Mouse (Mus musculus): Measurements from ENCODE around the gene Msmb. TPM values are rescaled to one million over a fixed set of nuclear protein-coding genes. Genes with fewer than 3 reads are reported as not detected.
"Not testable (repeated sequence)": the region's sequence is repeated elsewhere in the genome, so short reads cannot be mapped to it uniquely, and the experiment has no call there.

The Msmb gene
- polyA plus RNA-seq, 1 experiment from 2014 or later: not detected

GRCm38 (mm10) chr14:32176590-32176989 is 34.8 kb downstream of the Msmb start:
- 82% methylated on average over 4 of the region's 5 CpGs for WGBS
- H3K27me3 ChIP-seq (ENCODE audit: control insufficient read depth, insufficient read depth, low read length); H3K9ac ChIP-seq (ENCODE audit: low read length); H3K9me3 ChIP-seq (ENCODE audit: control insufficient read depth, low read length); ATAC-seq (ENCODE audit: insufficient number of reproducible peaks, insufficient read depth, low FRiP score, low read depth); H3K4me2 ChIP-seq (ENCODE audit: low read length); H3K4me3 ChIP-seq (ENCODE audit: control insufficient read depth in 1 of 2, insufficient read depth in 1 of 2, low read depth in 1 of 2, low read length in 2 of 2); H3K27ac ChIP-seq (replicated peaks in 1 of 2; ENCODE audit: control insufficient read depth in 1 of 2, insufficient read depth in 1 of 2, low read depth in 2 of 2, low read length in 2 of 2); H3K4me1 ChIP-seq (ENCODE audit: control insufficient read depth in 2 of 2, insufficient read depth in 2 of 2, low read length in 2 of 2): not testable (repeated sequence)
- H3K36me3 ChIP-seq (ENCODE audit: control insufficient read depth, insufficient read depth, low read length): peaks cover 72% of the 10 kb centered on the region

GRCm38 (mm10) chr14:32179393-32180195 is 37.8 kb downstream of the Msmb start:
- Histone ChIP-seq H3K9ac (ENCODE audit: low read length) (no peak overlapping the region), H3K4me3 (ENCODE audit: control insufficient read depth in 1 of 2, insufficient read depth in 1 of 2, low read depth in 1 of 2, low read length in 2 of 2) (no peak overlapping the region), H3K4me1 (ENCODE audit: control insufficient read depth in 2 of 2, insufficient read depth in 2 of 2, low read length in 2 of 2) (no peaks in the 10 kb centered on the region), H3K36me3 (ENCODE audit: control insufficient read depth, insufficient read depth, low read length) (peaks cover 72% of the 10 kb centered on the region), H3K27ac (replicated peaks in 1 of 2; ENCODE audit: control insufficient read depth in 1 of 2, insufficient read depth in 1 of 2, low read depth in 2 of 2, low read length in 2 of 2) (no peak overlapping the region), H3K9me3 (ENCODE audit: control insufficient read depth, low read length) (no peaks in the 10 kb centered on the region), H3K27me3 (ENCODE audit: control insufficient read depth, insufficient read depth, low read length) (no peaks in the 10 kb centered on the region), H3K4me2 (ENCODE audit: low read length) (no peak overlapping the region)
- 74% methylated on average over 10 of the region's 10 CpGs for WGBS
- ATAC-seq (ENCODE audit: insufficient number of reproducible peaks, insufficient read depth, low FRiP score, low read depth): no peak

- WGBS: 89% methylated on average over 6 of the region's 6 CpGs
- H3K36me3 ChIP-seq (ENCODE audit: control insufficient read depth, insufficient read depth, low read length): peaks cover 75% of the 10 kb centered on the region
- no peaks in the 10 kb centered on the region for H3K27me3 ChIP-seq (ENCODE audit: control insufficient read depth, insufficient read depth, low read length)
- no peaks in the 10 kb centered on the region for H3K9me3 ChIP-seq (ENCODE audit: control insufficient read depth, low read length)
- no peak overlapping the region for H3K9ac ChIP-seq (ENCODE audit: low read length)
- no peak overlapping the region for H3K4me2 ChIP-seq (ENCODE audit: low read length)
- no peak overlapping the region for H3K27ac ChIP-seq (replicated peaks in 1 of 2; ENCODE audit: control insufficient read depth in 1 of 2, insufficient read depth in 1 of 2, low read depth in 2 of 2, low read length in 2 of 2)
- H3K4me3 ChIP-seq (ENCODE audit: control insufficient read depth in 1 of 2, insufficient read depth in 1 of 2, low read depth in 1 of 2, low read length in 2 of 2): no peak overlapping the region
- H3K4me1 ChIP-seq (ENCODE audit: control insufficient read depth in 2 of 2, insufficient read depth in 2 of 2, low read length in 2 of 2): no peaks in the 10 kb centered on the region
- no peak for ATAC-seq (ENCODE audit: insufficient number of reproducible peaks, insufficient read depth, low FRiP score, low read depth)
Measured at GRCm38 (mm10) chr14:32180861-32181260, 39.0 kb downstream of the Msmb start.

GRCm38 (mm10) chr14:32183846-32184245 is 42.0 kb downstream of the Msmb start:
- H3K36me3 ChIP-seq (ENCODE audit: control insufficient read depth, insufficient read depth, low read length): peaks cover 94% of the 10 kb centered on the region
- ATAC-seq (ENCODE audit: insufficient number of reproducible peaks, insufficient read depth, low FRiP score, low read depth): no peak
- no peak overlapping the region for H3K4me2 ChIP-seq (ENCODE audit: low read length)
- no peaks in the 10 kb centered on the region for H3K27me3 ChIP-seq (ENCODE audit: control insufficient read depth, insufficient read depth, low read length)
- H3K27ac ChIP-seq (replicated peaks in 1 of 2; ENCODE audit: control insufficient read depth in 1 of 2, insufficient read depth in 1 of 2, low read depth in 2 of 2, low read length in 2 of 2): no peak overlapping the region
- H3K9ac ChIP-seq (ENCODE audit: low read length): no peak overlapping the region
- H3K4me1 ChIP-seq (ENCODE audit: control insufficient read depth in 2 of 2, insufficient read depth in 2 of 2, low read length in 2 of 2): no peaks in the 10 kb centered on the region
- no peaks in the 10 kb centered on the region for H3K9me3 ChIP-seq (ENCODE audit: control insufficient read depth, low read length)
- no peak overlapping the region for H3K4me3 ChIP-seq (ENCODE audit: control insufficient read depth in 1 of 2, insufficient read depth in 1 of 2, low read depth in 1 of 2, low read length in 2 of 2)
- WGBS: 90% methylated on average over 4 of the region's 4 CpGs

- Histone ChIP-seq H3K9me3 (ENCODE audit: control insufficient read depth, low read length) (no peaks in the 10 kb centered on the region), H3K36me3 (ENCODE audit: control insufficient read depth, insufficient read depth, low read length) (peaks cover 88% of the 10 kb centered on the region), H3K4me2 (ENCODE audit: low read length) (no peak overlapping the region), H3K9ac (ENCODE audit: low read length) (no peak overlapping the region), H3K4me3 (ENCODE audit: control insufficient read depth in 1 of 2, insufficient read depth in 1 of 2, low read depth in 1 of 2, low read length in 2 of 2) (no peak overlapping the region), H3K27me3 (ENCODE audit: control insufficient read depth, insufficient read depth, low read length) (no peaks in the 10 kb centered on the region), H3K4me1 (ENCODE audit: control insufficient read depth in 2 of 2, insufficient read depth in 2 of 2, low read length in 2 of 2) (no peaks in the 10 kb centered on the region), H3K27ac (replicated peaks in 1 of 2; ENCODE audit: control insufficient read depth in 1 of 2, insufficient read depth in 1 of 2, low read depth in 2 of 2, low read length in 2 of 2) (no peak overlapping the region)
- no peak for ATAC-seq (ENCODE audit: insufficient number of reproducible peaks, insufficient read depth, low FRiP score, low read depth)
- 85% methylated on average over 6 of the region's 6 CpGs for WGBS
Measured at GRCm38 (mm10) chr14:32190627-32191391, 49.0 kb downstream of the Msmb start.

GRCm38 (mm10) chr14:32191926-32192325 is 50.1 kb downstream of the Msmb start:
- Histone ChIP-seq H3K9ac (ENCODE audit: low read length) (no peak overlapping the region), H3K4me3 (ENCODE audit: control insufficient read depth in 1 of 2, insufficient read depth in 1 of 2, low read depth in 1 of 2, low read length in 2 of 2) (no peak overlapping the region), H3K27me3 (ENCODE audit: control insufficient read depth, insufficient read depth, low read length) (no peaks in the 10 kb centered on the region), H3K36me3 (ENCODE audit: control insufficient read depth, insufficient read depth, low read length) (peaks cover 85% of the 10 kb centered on the region), H3K4me2 (ENCODE audit: low read length) (no peak overlapping the region), H3K9me3 (ENCODE audit: control insufficient read depth, low read length) (no peaks in the 10 kb centered on the region), H3K27ac (replicated peaks in 1 of 2; ENCODE audit: control insufficient read depth in 1 of 2, insufficient read depth in 1 of 2, low read depth in 2 of 2, low read length in 2 of 2) (no peak overlapping the region), H3K4me1 (ENCODE audit: control insufficient read depth in 2 of 2, insufficient read depth in 2 of 2, low read length in 2 of 2) (no peaks in the 10 kb centered on the region)
- no peak for ATAC-seq (ENCODE audit: insufficient number of reproducible peaks, insufficient read depth, low FRiP score, low read depth)
- 62% methylated on average over 5 of the region's 5 CpGs for WGBS

- WGBS: 37% methylated on average over 3 of the region's 3 CpGs
Measured at GRCm38 (mm10) chr14:32192437-32192836, 50.6 kb downstream of the Msmb start.

More at GRCm38 (mm10) chr14:32192437-32192836, 50.6 kb downstream of the Msmb start:
- Histone ChIP-seq H3K9me3 (ENCODE audit: control insufficient read depth, low read length) (no peaks in the 10 kb centered on the region), H3K27me3 (ENCODE audit: control insufficient read depth, insufficient read depth, low read length) (no peaks in the 10 kb centered on the region), H3K9ac (ENCODE audit: low read length) (no peak overlapping the region), H3K4me1 (ENCODE audit: control insufficient read depth in 2 of 2, insufficient read depth in 2 of 2, low read length in 2 of 2) (no peaks in the 10 kb centered on the region), H3K4me2 (ENCODE audit: low read length) (no peak overlapping the region), H3K36me3 (ENCODE audit: control insufficient read depth, insufficient read depth, low read length) (peaks cover 85% of the 10 kb centered on the region), H3K27ac (replicated peaks in 1 of 2; ENCODE audit: control insufficient read depth in 1 of 2, insufficient read depth in 1 of 2, low read depth in 2 of 2, low read length in 2 of 2) (no peak overlapping the region), H3K4me3 (ENCODE audit: control insufficient read depth in 1 of 2, insufficient read depth in 1 of 2, low read depth in 1 of 2, low read length in 2 of 2) (no peak overlapping the region)
- ATAC-seq (ENCODE audit: insufficient number of reproducible peaks, insufficient read depth, low FRiP score, low read depth): no peak

All from heart, embryonic 14.5 days (tissue).